Mouse (Mus musculus) bone marrow macrophage, adult 2 months (primary cell): ENCODE results near the gene Rcc1l.

Experiments used
- CTCF ChIP-seq: IDR thresholded peaks from 2 replicates; pipeline ENCODE4 v1.5.1; 2012; ENCODE audit warnings: low read depth, mild to moderate bottlenecking, low read length, moderate library complexity
- POLR2A ChIP-seq: IDR thresholded peaks from 2 replicates; pipeline ENCODE4 v1.6.1; 2012; ENCODE audit warnings: mild to moderate bottlenecking, low read depth, low read length, borderline replicate concordance

- TF ChIP-seq CTCF (0 out of 2 replicates have a peak, but pooled peaks have one; percentile 7), POLR2A (no peak)
These were observed 75.3 kb downstream of the Rcc1l start for GRCm38 (mm10) chr5:134101322-134101721.
